Mouse (Mus musculus): ENCODE results near the gene Alkbh4. TPM values are rescaled to one million over a fixed set of nuclear protein-coding genes. Genes with fewer than 3 reads are reported as not detected.
A peak's percentile ranks its signal among the peaks of the same experiment; 100 is the strongest.
"Not testable (repeated sequence)": the region's sequence is repeated elsewhere in the genome, so short reads cannot be mapped to it uniquely, and the experiment has no call there.

The Alkbh4 gene
- polyA plus RNA-seq, 1 experiment from 2014 or later: 24.9 TPM

DNA sequence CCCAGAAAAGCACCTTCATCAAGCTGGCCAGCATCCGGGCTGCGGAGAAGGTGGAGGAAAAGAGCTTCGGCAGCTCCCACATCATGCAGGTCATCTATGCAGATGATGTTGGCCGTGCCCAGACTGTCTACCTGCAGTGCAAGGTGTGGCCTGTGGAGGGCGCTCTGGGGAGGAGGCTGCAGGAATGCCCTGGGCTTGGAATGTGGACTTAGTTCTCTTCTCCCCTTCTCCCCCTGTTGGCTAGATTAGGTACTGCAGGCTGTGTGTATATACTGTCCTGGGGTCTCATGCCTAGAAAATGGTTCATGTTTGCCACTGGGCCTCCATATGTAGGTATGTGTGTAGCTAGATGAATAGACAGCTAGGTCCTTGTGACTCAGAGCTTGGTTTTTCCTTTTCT, 31.4 kb upstream of the Alkbh4 start:
- DNase-seq (ENCODE audit: low spot score): no peak
- no peak overlapping the region for H3K9ac ChIP-seq (ENCODE audit: low read depth, low read length)
- no peak overlapping the region for H3K4me2 ChIP-seq
- H3K4me1 ChIP-seq (replicated peaks; ENCODE audit: control insufficient read depth, insufficient read depth, low read length): peaks cover 4% of the 10 kb centered on the region
- no peaks in the 10 kb centered on the region for H3K36me3 ChIP-seq (ENCODE audit: control insufficient read depth, insufficient read depth, low read length)
- no peak overlapping the region for H3K4me3 ChIP-seq (ENCODE audit: low read depth, low read length)
- WGBS: 87% methylated on average over 5 of the region's 5 CpGs
- no peak overlapping the region for H3K27ac ChIP-seq (ENCODE audit: low read depth, low read length)
- no peak for ATAC-seq (replicated peaks; ENCODE audit: low FRiP score)
- H3K27me3 ChIP-seq (replicated peaks; ENCODE audit: control insufficient read depth, insufficient read depth, low read length): no peaks in the 10 kb centered on the region; the same call in 1 of the 2 replicates
- no peaks in the 10 kb centered on the region for H3K9me3 ChIP-seq (ENCODE audit: control insufficient read depth, low read length)

DNA sequence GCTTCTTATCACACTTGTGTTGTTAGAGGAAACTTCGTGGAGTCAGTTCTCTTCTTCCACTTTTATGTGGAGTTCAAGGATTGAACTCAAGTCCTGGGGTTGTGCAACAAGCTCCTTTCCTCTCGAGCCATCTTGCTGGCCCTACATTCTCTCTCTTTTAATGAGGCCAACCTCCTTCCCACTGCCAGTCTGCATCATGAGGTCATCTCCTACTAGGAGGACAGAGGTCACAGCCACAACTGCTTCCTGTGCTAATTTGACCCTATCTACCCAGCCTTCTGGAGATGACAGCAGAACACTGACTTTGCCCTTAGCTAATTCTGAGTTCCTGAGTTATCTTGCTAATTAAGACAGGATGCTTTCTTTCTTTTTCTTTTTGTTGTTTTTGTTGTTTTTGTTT, 27.5 kb upstream of the Alkbh4 start:
- H3K9ac ChIP-seq (ENCODE audit: low read depth, low read length): no peak overlapping the region
- H3K4me2 ChIP-seq: no peak overlapping the region
- 45% methylated on average over 2 of the region's 2 CpGs for whole genome bisulfite sequencing
- H3K27ac ChIP-seq (ENCODE audit: low read depth, low read length): no peak overlapping the region
- H3K4me3 ChIP-seq (ENCODE audit: low read depth, low read length): no peak overlapping the region
- no peaks in the 10 kb centered on the region for H3K4me1 ChIP-seq (replicated peaks; ENCODE audit: control insufficient read depth, insufficient read depth, low read length)
- no peak for ATAC-seq (replicated peaks; ENCODE audit: low FRiP score)
- H3K27me3 ChIP-seq (replicated peaks; ENCODE audit: control insufficient read depth, insufficient read depth, low read length): no peaks in the 10 kb centered on the region; the same call in 1 of the 2 replicates
- H3K9me3 ChIP-seq (ENCODE audit: control insufficient read depth, low read length): no peaks in the 10 kb centered on the region
- no peaks in the 10 kb centered on the region for H3K36me3 ChIP-seq (ENCODE audit: control insufficient read depth, insufficient read depth, low read length)
- no peak for DNase-seq (ENCODE audit: low spot score)

DNA sequence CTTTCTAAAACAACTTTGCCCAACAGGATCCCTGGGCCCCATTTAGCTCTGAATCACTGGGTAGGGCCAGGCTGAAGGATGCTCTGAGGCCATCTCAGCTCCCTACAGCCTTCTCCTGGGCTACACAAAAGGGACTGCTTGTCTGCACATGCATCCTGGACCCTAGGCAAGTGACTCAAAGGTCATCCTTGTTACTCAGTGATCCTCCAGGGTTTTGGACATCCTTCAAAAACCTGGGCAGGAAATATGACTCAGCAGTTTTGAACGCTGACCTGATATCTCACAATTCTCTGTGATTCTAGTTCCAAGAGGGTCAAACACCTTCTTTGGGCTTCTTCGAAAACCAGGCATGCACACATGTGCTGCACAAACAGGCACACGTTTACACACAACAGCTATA, 26.9 kb upstream of the Alkbh4 start:
- Histone ChIP-seq H3K27me3 (replicated peaks; ENCODE audit: control insufficient read depth, insufficient read depth, low read length) (no peaks in the 10 kb centered on the region; the same call in 1 of the 2 replicates), H3K4me3 (ENCODE audit: low read depth, low read length) (no peak overlapping the region), H3K4me1 (replicated peaks; ENCODE audit: control insufficient read depth, insufficient read depth, low read length) (no peaks in the 10 kb centered on the region), H3K4me2 (no peak overlapping the region), H3K9ac (ENCODE audit: low read depth, low read length) (no peak overlapping the region), H3K36me3 (ENCODE audit: control insufficient read depth, insufficient read depth, low read length) (no peaks in the 10 kb centered on the region), H3K27ac (ENCODE audit: low read depth, low read length) (no peak overlapping the region), H3K9me3 (ENCODE audit: control insufficient read depth, low read length) (no peaks in the 10 kb centered on the region)
- DNase-seq (ENCODE audit: low spot score): no peak
- ATAC-seq (replicated peaks; ENCODE audit: low FRiP score): no peak
- 70% methylated on average over 3 of the region's 3 CpGs for WGBS

GRCm38 (mm10) chr5:136113546-136113945, 22.4 kb upstream of the Alkbh4 start:
- H3K27ac ChIP-seq (ENCODE audit: low read depth, low read length); H3K4me3 ChIP-seq (ENCODE audit: low read depth, low read length); ATAC-seq (replicated peaks; ENCODE audit: low FRiP score); H3K4me2 ChIP-seq; DNase-seq (ENCODE audit: low spot score); H3K9ac ChIP-seq (ENCODE audit: low read depth, low read length); H3K36me3 ChIP-seq (ENCODE audit: control insufficient read depth, insufficient read depth, low read length); H3K9me3 ChIP-seq (ENCODE audit: control insufficient read depth, low read length); H3K27me3 ChIP-seq (replicated peaks; ENCODE audit: control insufficient read depth, insufficient read depth, low read length): not testable (repeated sequence)
- WGBS: 39% methylated on average over 4 of the region's 4 CpGs
- peaks cover 10% of the 10 kb centered on the region for H3K4me1 ChIP-seq (replicated peaks; ENCODE audit: control insufficient read depth, insufficient read depth, low read length)

DNA sequence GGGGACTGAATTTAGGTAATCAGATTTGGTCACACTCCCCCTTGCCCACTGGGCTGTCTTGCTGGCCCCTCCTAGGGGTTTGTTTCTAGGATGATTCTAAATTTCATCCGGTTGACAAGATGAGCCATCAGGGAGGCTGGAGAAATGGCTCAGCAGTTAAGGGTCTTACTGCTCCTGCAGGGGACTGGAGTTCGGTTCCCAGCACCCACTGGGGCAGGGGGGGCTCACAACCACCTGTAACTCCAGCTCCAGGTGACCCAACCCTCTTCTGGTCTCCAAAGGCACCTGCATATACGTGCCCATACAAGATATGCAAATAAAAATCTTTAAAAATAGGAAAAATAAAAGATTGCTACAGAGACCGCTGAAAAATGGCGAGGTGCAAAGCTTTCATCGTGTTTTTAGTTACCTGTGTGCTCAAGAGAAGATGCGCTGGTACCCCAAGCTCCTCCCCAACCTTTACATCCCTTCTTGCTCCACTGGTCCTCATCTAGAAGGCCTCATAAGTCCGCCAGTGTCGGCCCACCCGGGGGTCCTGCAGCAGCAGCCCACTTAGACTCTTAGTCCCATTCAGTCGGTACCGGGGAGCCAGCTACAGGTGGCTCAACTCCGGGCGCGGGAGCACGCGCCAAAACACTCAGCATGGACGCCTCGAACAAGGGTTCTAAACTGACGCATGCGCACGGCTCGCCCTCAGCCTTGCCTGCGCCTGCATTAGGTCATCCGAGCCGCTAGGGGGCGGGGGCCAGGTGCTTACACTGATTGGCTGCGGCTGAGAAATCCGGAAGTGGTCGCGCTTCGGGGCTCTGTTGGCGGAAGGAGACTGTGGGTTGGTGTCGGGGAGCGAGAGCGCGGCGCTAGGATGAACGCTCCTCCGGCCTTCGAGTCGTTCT, 19.8 kb upstream of the Alkbh4 start, which contains the start of gene Polr2j:
Gene Polr2j, plus strand, starts transcription at position 741 of the 893 bp plus-strand sequence.
- H3K27me3 ChIP-seq (replicated peaks; ENCODE audit: control insufficient read depth, insufficient read depth, low read length): no peaks in the 10 kb centered on the region
- H3K4me1 ChIP-seq (replicated peaks; ENCODE audit: control insufficient read depth, insufficient read depth, low read length): peaks cover 10% of the 10 kb centered on the region
- H3K27ac ChIP-seq (ENCODE audit: low read depth, low read length): no peak within 1 kb of the TSS
- peak; percentile 98 for DNase-seq (ENCODE audit: low spot score)
- WGBS: 3% methylated on average over 42 of the region's 42 CpGs
- peak within 1 kb of the TSS; percentile 98 for H3K4me2 ChIP-seq
- no peaks in the 10 kb centered on the region for H3K9me3 ChIP-seq (ENCODE audit: control insufficient read depth, low read length)
- peaks cover 7% of the 10 kb centered on the region for H3K36me3 ChIP-seq (ENCODE audit: control insufficient read depth, insufficient read depth, low read length)
- H3K4me3 ChIP-seq (ENCODE audit: low read depth, low read length): peak within 1 kb of the TSS; percentile 83
- peak; percentile 96 for ATAC-seq (replicated peaks; ENCODE audit: low FRiP score)
- peak within 1 kb of the TSS; percentile 69 for H3K9ac ChIP-seq (ENCODE audit: low read depth, low read length)

- no peak overlapping the region for H3K27ac ChIP-seq (ENCODE audit: low read depth, low read length)
- WGBS: under 1% methylated on average over 22 of the region's 22 CpGs
- no peak for DNase-seq (ENCODE audit: low spot score)
These were observed 19.2 kb upstream of the Alkbh4 start for GRCm38 (mm10) chr5:136116784-136117112.

DNA sequence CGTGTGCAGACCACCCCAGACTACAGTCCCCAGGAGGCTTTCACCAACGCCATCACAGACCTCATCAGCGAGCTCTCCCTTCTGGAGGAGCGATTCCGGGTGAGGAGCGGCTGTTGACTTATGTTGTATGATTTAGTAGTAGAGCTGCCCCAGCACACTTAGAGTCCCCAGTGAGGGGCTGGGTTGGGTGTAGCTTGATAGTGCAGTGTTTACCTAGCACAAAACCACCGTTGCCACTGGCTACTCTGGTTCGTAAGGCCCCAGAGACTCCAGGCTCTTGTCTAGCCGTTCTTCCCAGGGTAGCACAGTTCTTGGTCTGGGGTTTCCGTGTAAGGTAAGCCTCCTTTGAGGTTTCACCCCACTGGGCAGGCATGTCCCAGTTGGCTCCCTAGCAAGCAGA, 13.8 kb upstream of the Alkbh4 start:
- Histone ChIP-seq H3K4me2 (no peak overlapping the region), H3K9ac (ENCODE audit: low read depth, low read length) (no peak overlapping the region), H3K27me3 (replicated peaks; ENCODE audit: control insufficient read depth, insufficient read depth, low read length) (no peaks in the 10 kb centered on the region), H3K27ac (ENCODE audit: low read depth, low read length) (no peak overlapping the region), H3K36me3 (ENCODE audit: control insufficient read depth, insufficient read depth, low read length) (peaks cover 40% of the 10 kb centered on the region), H3K4me1 (replicated peaks; ENCODE audit: control insufficient read depth, insufficient read depth, low read length) (peaks cover 6% of the 10 kb centered on the region), H3K9me3 (ENCODE audit: control insufficient read depth, low read length) (no peaks in the 10 kb centered on the region), H3K4me3 (ENCODE audit: low read depth, low read length) (no peak overlapping the region)
- 87% methylated on average over 10 of the region's 10 CpGs for WGBS
- ATAC-seq (replicated peaks; ENCODE audit: low FRiP score) (no peak), DNase-seq (ENCODE audit: low spot score) (no peak)

More at GRCm38 (mm10) chr5:136116784-136117112, 19.2 kb upstream of the Alkbh4 start:
- H3K27me3 ChIP-seq (replicated peaks; ENCODE audit: control insufficient read depth, insufficient read depth, low read length): no peaks in the 10 kb centered on the region
- peaks cover 7% of the 10 kb centered on the region for H3K36me3 ChIP-seq (ENCODE audit: control insufficient read depth, insufficient read depth, low read length)
- H3K4me3 ChIP-seq (ENCODE audit: low read depth, low read length): peak overlapping the region; percentile 83
- H3K4me1 ChIP-seq (replicated peaks; ENCODE audit: control insufficient read depth, insufficient read depth, low read length): peaks cover 10% of the 10 kb centered on the region
- no peaks in the 10 kb centered on the region for H3K9me3 ChIP-seq (ENCODE audit: control insufficient read depth, low read length)
- peak overlapping the region; percentile 98 for H3K4me2 ChIP-seq
- peak; percentile 76 for ATAC-seq (replicated peaks; ENCODE audit: low FRiP score)
- H3K9ac ChIP-seq (ENCODE audit: low read depth, low read length): peak overlapping the region; percentile 69

DNA sequence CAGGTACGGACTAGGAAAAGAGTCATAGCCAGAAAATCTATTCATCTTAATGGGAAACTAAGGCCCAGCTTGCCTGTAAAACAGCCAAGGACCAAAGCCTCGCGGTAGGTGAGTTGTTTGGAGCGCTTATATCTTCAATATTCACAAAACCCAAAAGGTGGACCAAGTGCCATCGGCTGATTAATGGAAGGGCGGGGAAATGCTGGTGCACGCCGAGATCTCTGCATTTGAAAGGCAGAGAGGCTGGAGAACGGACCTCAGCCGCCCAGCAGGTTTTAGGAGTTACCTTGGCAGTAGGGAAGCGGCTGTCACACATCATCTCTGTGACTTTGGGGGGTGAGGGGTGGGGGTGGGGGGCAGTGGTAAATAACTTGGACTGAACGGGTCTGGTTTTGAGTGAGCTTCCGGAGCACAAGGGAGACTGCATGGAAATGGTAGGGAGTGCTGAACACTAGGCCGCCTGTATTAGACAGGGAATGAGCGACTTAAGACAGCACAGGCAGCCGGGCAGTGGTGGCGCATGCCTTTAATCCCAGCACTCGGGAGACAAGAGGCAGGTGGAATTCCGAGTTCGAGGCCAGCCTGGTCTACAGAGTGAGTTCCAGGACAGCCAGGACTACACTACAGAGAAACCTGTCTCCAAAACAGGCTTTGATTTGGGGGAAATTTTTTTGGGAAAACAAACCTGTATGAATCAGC, 495 bp downstream of the Alkbh4 start:
- 8% methylated on average over 20 of the region's 20 CpGs for WGBS
- Histone ChIP-seq H3K9me3 (ENCODE audit: control insufficient read depth, low read length) (no peaks in the 10 kb centered on the region), H3K9ac (ENCODE audit: low read depth, low read length) (peak overlapping the region; percentile 77), H3K4me1 (replicated peaks; ENCODE audit: control insufficient read depth, insufficient read depth, low read length) (peaks cover 13% of the 10 kb centered on the region), H3K27me3 (replicated peaks; ENCODE audit: control insufficient read depth, insufficient read depth, low read length) (no peaks in the 10 kb centered on the region), H3K4me2 (peak overlapping the region; percentile 78), H3K36me3 (ENCODE audit: control insufficient read depth, insufficient read depth, low read length) (peaks cover 27% of the 10 kb centered on the region), H3K27ac (ENCODE audit: low read depth, low read length) (peak overlapping the region; percentile 63), H3K4me3 (ENCODE audit: low read depth, low read length) (peak overlapping the region; percentile 71)
- ATAC-seq (replicated peaks; ENCODE audit: low FRiP score) (no peak; the same call in 1 of the 2 replicates), DNase-seq (ENCODE audit: low spot score) (no peak)
